Mouse (Mus musculus) Patski (cell line): ENCODE measurements at regions not wholly inside any gene's neighbourhood (a gene's known extent, or its start where the extent isn't known, plus 50 kb on each side); places are given as distances from the start of the nearest gene placed in this dataset.

Experiments
- ATAC-seq: fragments of 100-300 bp; one replicate; pipeline ENCODE4 v1.8.0; 2021
- CTCF ChIA-PET: fragments of 350-600 bp; sonication (Branson Sonifier 250); formaldehyde crosslinking; loops from one replicate; lab custom pipeline; 2022; ENCODE audit warnings: inconsistent platforms; lab: Charles Lee
- POLR2A ChIA-PET: fragments of 350-600 bp; sonication (Branson Sonifier 250); formaldehyde crosslinking; loops from one replicate; lab custom pipeline; 2022; ENCODE audit warnings: antibody characterized with exemption, inconsistent platforms; lab: Charles Lee
- DNase-seq: peaks from one replicate; pipeline ENCODE4 v3.0.0-alpha.2; 2011; ENCODE audit warnings: low read depth, low spot score
- H3K27me3 ChIP-seq: fragments of 371-371 bp; one replicate; pipeline ENCODE4 v1.5.1; 2021
- CTCF ChIP-seq: fragments of 100-300 bp; IDR thresholded peaks from one replicate; pipeline ENCODE4 v1.5.1; 2021
- in situ Hi-C: fragments of 300-500 bp; cut with MboI; formaldehyde crosslinking; loops from 3 replicates; pipeline ENCODE4 v1.11.1; 2018; ENCODE audit warnings: low pct_unique_long_range_greater_than_20kb, mixed read lengths

DNA sequence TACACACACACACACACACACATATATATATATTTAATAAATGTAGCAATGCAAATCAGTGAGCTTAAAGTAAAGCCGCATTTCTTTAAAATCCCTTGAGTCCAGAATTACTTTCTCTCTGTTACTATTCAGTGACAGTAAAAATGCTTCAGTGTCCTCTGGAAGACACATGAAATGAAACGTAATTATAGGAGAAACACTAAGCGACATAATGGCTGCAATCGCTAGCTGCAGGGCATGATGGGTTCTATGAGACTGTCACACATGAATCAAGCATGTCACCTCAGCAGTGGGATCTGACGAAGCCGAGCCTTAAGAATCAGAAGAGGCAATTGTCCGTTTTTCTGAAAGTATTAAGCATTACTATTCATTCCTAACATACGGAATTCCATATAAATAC is 385.7 kb downstream of the Basp1 start:
- no peak for ATAC-seq

GRCm38 (mm10) chr15:25026786-25027461 is 386.6 kb downstream of the Basp1 start:
- peaks cover 24% of the 10 kb centered on the region for H3K27me3 ChIP-seq
- in situ Hi-C loops, result loop anchor here (25.0 kb wide), 2 partner anchors 440 to 710 kb away; no protein-coding TSS in a partner anchor
- CTCF ChIA-PET, result interaction anchor here (1.1 kb wide), 1 partner anchor 22 kb away, joined by 3 read pairs; no protein-coding TSS in a partner anchor
- no peak for DNase-seq
- POLR2A ChIA-PET, result interaction anchor here (0.6 kb wide), 1 partner anchor 18 kb away, joined by 4 read pairs; no protein-coding TSS in a partner anchor
- TF ChIP-seq CTCF, result no peak
- no peak for ATAC-seq

More for the DNA sequence above, 385.7 kb downstream of the Basp1 start:
- CTCF ChIA-PET, result no interaction called here
- H3K27me3 ChIP-seq, result peaks cover 24% of the 10 kb centered on the region
- POLR2A ChIA-PET, result no interaction called here
- no peak for DNase-seq
- in situ Hi-C loops, result loop anchor here (25.0 kb wide), 2 partner anchors 441 to 709 kb away; no protein-coding TSS in a partner anchor
- no peak for TF ChIP-seq CTCF

DNA sequence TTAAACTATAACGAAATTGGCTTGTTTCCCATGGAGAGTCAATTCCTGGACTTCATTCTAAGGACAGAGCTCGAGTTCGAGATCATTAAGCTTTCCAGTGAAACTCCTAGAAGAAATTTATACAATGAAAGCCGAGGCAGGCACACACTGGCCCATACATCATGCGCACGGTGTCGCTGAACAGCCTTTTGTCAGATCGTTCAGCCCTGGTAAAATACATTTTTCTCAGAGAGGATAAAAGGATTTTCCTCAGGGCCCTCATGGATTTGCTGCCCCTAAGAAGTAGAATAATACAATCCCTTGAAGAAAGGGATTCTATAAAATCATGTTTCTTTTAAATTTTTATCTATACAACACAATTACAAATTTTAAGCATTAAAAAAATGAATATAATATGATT is 387.2 kb downstream of the Basp1 start:
- DNase-seq (no peak), ATAC-seq (no peak)
- no peak for TF ChIP-seq CTCF
- ChIA-PET POLR2A (no interaction called here), CTCF (interaction anchor here (1.1 kb wide), 1 partner anchor 23 kb away, joined by 3 read pairs; no protein-coding TSS in a partner anchor)
- H3K27me3 ChIP-seq, result peaks cover 24% of the 10 kb centered on the region
- in situ Hi-C loops, result loop anchor here (25.0 kb wide), 2 partner anchors 439 to 711 kb away; no protein-coding TSS in a partner anchor

GRCm38 (mm10) chr15:25020916-25021315 is 392.6 kb downstream of the Basp1 start:
- ChIA-PET CTCF (no interaction called here), POLR2A (no interaction called here)
- DNase-seq (no peak), ATAC-seq (no peak)
- no peak for TF ChIP-seq CTCF
- in situ Hi-C loops, result no loop called here
- peaks cover 4% of the 10 kb centered on the region for H3K27me3 ChIP-seq

GRCm38 (mm10) chr15:25019352-25019941 is 394.1 kb downstream of the Basp1 start:
- in situ Hi-C loops, result no loop called here
- DNase-seq (no peak), ATAC-seq (no peak)
- no peak for TF ChIP-seq CTCF
- CTCF ChIA-PET, result interaction anchor here (0.6 kb wide), 1 partner anchor 25 kb away, joined by 3 read pairs; no protein-coding TSS in a partner anchor
- POLR2A ChIA-PET, result interaction anchor here (0.7 kb wide), 1 partner anchor 225 kb away, joined by 3 read pairs; no protein-coding TSS in a partner anchor
- H3K27me3 ChIP-seq, result peaks cover 4% of the 10 kb centered on the region

GRCm38 (mm10) chr15:25018937-25019336 is 394.6 kb downstream of the Basp1 start:
- TF ChIP-seq CTCF, result no peak
- DNase-seq (no peak), ATAC-seq (no peak)
- peaks cover 4% of the 10 kb centered on the region for H3K27me3 ChIP-seq
- ChIA-PET POLR2A (interaction anchor here (0.7 kb wide), 1 partner anchor 225 kb away, joined by 3 read pairs; no protein-coding TSS in a partner anchor), CTCF (interaction anchor here (0.6 kb wide), 1 partner anchor 25 kb away, joined by 3 read pairs; no protein-coding TSS in a partner anchor)
- in situ Hi-C loops, result no loop called here

DNA sequence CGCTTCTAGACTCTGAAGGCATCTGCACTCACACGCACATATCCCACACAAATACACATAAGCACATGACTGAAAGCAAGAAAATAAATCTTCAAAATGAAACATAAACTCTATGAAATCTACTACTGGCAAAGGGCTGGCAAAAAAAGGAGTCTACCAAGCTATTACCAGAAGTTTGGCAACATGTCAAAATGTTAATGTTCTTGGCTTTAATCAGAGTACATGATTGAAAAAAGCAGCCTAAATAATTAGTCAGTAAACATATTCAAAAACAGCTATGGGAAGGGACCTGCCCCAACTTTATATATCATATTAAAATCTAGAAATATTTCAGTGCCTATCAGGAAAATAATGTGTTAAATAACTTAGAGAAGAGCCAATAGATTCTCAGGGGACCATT is 405.8 kb downstream of the Basp1 start:
- in situ Hi-C loops, result no loop called here
- DNase-seq (no peak), ATAC-seq (no peak)
- no peak for TF ChIP-seq CTCF
- no peaks in the 10 kb centered on the region for H3K27me3 ChIP-seq
- CTCF ChIA-PET, result interaction anchor here (1.0 kb wide), 1 partner anchor 407 kb away, joined by 3 read pairs; no protein-coding TSS in a partner anchor
- POLR2A ChIA-PET, result no interaction called here

DNA sequence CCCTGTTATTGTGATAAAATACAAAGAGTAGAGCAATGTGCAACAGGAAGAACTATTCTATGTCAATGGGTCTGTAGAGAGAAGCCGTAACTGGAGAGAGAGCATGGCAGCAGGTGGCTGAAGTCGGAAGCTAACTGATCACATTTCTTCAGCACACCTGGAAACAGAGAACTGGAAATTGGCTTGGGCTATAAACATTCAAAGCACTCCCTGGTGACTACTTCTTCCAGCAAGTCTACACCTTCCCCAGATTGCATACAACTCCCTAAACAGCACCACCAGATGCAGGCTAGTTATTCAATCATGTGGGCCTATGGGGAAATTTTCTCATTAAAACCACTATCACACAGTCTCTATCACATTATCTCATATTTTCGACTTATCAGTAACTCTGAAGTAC is 413.4 kb downstream of the Basp1 start:
- no peak for DNase-seq
- no peak for TF ChIP-seq CTCF
- peaks cover 4% of the 10 kb centered on the region for H3K27me3 ChIP-seq
- ATAC-seq, result no peak
- ChIA-PET CTCF (no interaction called here), POLR2A (no interaction called here)
- in situ Hi-C loops, result no loop called here

GRCm38 (mm10) chr15:24993325-24993673 is 420.3 kb downstream of the Basp1 start:
- POLR2A ChIA-PET, result no interaction called here
- in situ Hi-C loops, result no loop called here

GRCm38 (mm10) chr15:24992665-24993324 is 420.8 kb downstream of the Basp1 start:
- ChIA-PET CTCF (no interaction called here), POLR2A (no interaction called here)
- H3K27me3 ChIP-seq, result peaks cover 19% of the 10 kb centered on the region
- in situ Hi-C loops, result no loop called here
- DNase-seq, result no peak
- no peak for TF ChIP-seq CTCF
- no peak for ATAC-seq

More at GRCm38 (mm10) chr15:24993325-24993673, 420.3 kb downstream of the Basp1 start:
- ATAC-seq, result no peak
- CTCF ChIA-PET, result no interaction called here
- no peak for TF ChIP-seq CTCF
- peaks cover 19% of the 10 kb centered on the region for H3K27me3 ChIP-seq
- DNase-seq, result no peak
